Mouse (Mus musculus) lung, postnatal 14 days (tissue): Measurements from ENCODE around the gene Rpl3.

ENCODE experiments used
- DNase-seq: peaks from one replicate; pipeline ENCODE4 v3.0.0; 2021

Rpl3 gene

DNA sequence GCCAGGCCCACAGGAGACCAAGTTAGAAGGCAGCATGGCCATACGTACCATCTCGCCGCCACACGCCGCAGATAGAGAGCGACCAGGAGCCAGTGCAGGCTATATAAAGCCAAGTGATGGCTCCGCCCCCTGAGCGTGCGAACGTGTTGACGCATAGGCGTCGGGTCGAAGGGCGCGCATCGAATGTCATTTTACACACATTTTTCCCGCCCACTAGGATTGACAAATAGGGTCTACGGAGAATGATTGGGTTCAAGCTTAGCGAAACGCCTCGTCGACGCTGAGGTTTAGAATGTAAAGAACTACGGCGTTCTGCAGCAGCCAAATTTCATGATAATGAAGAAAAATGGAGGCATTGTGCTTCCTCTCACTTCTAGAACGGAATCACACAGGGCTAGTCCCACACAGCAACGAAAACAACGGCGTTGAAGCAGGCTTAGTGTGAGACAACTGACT is 8.4 kb downstream of the Rpl3 start:
- peak; percentile 99 for DNase-seq

DNA sequence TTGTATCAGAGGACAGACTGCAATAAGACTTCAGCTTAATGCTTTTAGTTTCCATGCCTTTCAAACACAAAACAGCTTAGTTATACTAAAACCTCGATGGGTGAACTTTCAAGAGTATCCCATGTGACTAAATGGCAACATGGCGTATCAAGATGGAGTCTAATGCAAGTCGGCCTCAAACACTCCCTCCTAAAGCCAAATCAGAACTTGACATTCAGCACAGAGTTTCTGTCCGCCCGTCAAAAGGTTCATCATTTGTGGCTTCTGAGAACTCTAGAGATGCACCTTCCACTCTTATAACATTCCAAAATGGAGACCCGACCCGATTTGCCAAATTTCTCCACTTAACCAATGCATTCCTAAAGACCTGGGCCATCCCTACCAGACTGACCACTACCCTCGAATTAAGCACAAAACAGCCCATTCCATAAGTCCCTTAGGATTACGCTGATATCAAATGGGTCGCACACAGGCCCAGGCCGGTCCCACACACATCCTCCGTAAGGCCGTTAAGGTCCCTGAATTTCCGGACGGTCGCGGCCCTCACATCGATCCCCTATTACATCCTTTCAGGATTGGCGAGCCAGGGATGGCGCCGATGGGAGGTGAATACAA is 8.9 kb downstream of the Rpl3 start:
- no peak for DNase-seq

DNA sequence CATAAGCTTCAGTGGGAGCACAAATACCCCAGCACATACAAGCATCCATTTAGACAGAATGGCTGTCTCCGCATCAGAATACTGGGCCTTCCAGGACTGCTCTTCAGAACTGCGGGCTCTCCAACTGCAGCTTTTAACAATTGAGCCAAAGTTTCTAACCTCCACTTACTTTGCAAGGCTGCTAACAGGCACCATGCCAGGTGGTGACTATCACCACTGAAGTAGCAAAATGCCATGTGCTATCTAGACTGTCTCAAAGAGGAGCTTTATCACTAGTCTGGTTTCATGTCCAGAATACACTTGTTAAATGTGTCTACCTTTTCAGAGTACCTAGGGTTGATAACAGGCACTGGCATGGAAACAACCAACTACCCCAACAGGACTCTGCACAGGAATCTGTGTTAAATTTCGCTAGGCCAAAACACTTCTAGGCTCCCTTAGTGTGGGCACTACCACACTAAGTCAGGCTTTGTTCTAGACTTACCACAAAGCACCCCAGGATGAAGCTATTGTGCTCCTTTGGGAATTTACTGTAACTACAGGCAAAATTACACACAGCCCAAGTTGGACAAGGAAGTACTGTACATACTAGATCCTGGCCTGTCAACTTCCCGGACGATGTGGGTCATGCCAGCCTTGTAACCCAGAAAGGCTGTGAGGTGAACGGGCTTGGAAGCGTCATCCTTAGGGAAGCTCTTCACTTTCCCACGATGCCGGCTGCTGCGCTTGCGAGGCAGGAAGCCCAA is 9.7 kb downstream of the Rpl3 start:
- DNase-seq, result no peak

DNA sequence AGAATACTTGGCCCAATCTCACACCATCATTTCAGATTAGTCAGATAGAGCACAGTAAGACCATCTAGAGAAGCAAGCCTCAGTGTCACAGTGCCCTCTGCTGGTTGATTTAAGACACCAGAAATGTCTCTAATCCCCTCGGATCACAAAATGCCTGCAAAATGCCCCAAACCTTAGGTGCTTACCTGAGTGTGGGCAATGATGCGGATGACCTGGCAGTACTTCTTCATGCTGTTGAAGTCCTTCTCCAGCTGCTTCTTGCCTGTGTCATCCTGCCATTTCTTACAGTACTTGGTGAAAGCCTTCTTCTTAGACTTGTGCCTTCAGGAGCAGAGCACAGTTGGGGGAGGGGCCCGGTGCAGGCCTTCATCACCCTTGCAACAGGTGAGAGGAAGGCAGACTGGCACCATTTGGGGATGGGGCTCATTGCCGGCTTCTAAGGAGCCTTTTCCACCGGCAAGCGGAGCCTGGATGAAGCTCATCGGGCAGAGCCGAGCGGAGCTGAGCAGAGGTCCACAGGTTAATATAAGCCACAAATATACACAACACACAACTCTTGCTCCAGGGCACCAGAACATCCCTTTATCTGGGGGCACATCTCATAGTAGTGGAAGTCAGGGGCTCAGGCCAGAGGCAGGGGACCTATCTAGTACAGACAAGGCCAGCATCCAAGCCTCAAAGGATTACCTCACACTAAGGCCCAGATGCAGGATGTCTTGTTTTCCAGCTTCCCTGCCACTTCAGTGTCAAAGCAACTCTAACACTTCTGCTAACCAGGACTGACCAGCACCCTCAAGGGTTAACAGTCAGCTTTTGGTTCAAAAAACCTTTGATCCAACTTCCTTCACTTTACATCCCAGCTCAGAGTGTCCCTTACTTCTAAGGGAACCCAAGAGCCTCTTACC is 10.7 kb downstream of the Rpl3 start:
- no peak for DNase-seq

DNA sequence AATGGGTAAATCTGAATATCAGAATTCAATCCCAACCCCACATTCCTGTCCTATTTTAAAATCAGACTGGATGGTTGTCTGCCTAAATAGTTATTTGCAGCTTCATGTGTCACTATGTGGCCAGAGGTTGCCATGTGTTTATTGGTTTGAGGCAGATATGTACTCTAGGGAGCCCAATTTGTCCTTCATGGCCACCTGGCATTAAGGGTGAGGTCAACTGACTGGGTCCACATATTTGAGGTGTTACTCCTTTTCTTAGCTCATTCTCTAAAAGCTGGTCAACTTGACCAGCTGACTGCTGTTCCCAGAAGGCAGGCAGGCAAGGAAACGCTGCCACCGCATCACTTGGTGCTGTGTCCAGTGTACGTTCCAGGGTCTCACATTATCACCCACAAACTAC is 11.7 kb downstream of the Rpl3 start:
- no peak for DNase-seq

DNA sequence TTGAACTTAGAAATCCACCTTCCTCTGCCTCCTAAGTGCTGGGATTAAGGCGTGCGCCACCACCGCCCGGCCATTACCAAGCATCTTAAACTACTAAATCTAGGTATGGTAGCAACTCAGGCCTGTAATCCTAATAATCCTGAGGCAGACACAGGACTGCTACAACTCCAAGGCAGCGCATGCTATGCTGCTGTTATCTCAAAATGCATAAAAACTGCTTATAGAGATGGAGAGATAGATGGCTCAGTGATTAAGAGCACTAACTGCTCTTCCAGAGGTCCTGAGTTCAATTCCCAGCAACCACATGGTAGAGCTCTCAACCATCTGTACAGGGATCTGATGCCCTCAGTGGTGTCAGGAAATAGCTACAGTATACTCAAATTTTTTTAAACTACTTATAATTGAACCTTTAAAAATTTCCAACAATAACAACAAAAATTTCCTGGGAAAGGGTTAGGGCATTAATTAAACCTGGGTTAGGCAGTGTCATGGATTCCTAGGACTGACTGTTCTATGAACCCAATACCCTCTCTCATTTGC is 12.5 kb downstream of the Rpl3 start:
- no peak for DNase-seq

DNA sequence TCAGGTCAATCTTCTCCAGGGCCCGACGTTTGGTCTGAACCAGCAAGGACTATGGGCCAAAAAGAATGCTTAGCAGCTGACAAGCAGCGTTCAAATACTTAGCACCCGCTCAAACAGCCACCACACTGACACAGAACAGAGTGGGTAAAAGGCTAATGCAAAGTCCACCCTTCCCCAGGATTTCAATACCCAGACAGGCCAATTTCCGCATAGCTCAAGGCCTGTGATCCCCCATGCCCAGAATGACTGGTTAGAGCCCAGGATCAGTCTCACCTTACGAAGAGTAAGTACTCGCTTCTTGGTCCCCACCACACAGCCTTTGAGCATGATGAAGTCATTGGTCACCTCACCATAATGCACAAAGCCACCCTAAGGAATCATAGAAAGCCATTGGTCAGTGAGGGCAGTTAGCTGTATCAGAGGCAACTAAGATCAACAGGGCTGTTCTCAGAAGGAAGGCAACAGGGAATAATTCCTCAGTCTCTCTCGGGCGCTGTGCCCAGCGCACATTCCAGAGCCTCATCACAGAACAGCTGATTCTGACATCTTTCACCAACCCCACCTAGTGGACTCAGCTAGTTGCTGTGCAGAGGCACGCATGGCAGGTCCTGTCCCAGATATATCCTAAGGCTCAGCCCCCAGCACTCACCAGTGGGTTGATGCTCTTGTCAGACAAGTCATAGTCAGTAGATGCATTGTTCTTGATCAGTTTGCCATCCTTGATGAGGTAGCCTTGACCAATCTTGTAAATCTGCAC is 13.4 kb downstream of the Rpl3 start:
- no peak for DNase-seq

DNA sequence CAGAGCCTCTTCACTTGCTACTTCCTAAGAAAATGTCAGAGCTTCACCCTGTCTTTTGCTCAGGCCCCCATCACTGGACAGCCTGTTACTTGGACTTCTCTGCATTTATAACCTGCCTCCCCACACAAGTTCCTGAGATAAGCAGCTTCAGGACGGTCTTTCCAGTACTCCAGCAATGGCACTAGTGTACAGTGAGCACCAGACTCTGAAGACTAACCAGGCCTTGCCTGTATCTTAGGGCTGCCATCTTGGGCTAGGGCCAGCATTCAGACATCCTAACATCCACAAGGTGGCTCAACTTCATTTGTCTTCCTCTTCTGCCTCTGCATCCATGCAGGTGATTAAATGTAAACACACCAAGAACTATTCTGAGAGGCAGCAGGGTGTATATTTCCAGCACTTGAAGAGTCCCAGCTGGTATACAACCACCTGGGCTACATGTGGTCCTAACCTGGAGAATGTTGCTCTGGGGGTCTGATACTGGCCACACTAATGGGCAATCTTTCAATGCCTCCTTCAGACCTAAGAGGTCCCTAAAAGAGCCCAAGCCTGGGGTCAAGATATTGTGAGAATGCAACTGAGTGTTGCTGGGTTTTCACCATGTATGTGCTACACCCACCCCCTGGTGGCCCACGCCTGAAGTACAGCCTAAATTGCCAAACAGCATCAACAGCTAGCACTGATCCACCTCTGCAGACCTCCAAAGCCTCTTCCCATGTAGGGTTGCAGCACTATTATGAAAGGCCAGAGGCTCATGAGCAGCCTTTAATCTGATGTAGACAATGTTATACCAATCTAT is 15.1 kb downstream of the Rpl3 start:
- peak; percentile 81 for DNase-seq

DNA sequence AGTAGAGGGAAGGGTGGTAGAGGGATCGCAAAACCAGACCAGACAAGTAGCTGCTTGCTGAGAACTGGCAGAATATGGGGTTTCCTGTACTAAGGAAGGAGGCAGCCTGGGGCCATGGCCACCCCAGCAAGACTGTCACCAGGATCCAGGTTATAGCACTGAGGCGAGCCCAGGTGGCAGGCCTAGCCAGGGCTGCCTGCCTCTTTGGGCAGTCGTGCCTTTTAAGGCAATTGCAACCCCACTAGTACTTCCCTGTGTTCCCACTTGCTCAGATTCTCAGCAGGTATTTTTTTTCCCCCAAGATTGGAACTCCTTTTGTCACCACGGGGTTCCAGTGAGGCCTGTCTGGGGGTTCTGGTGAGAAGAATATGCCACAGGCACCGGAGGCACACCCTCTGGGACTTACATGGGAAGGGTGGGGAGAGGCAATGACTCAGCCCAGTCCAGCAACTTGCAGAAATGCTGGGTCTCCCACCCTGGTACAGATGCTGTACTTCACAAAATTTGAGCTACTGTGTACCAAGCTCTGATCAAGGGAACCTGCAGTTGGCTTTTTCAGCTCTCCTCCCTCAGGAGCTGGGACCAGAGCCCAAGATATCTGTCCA is 15.8 kb downstream of the Rpl3 start:
- no peak for DNase-seq

DNA sequence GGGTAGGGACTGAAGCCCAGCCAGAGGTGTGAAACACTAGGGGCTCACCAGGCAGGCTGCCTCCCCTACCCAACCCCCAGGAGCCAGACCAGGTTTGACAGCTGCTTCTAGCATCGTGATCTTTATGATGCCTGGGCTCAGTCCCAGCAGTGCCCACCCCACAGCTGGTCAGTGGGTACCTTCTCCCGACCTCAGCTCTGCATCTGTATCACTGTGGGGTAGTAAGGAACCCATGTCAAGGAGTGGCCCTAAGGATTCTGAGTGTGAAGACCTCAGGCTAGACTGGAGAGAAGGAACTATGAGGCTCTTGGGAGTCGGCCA is 16.3 kb downstream of the Rpl3 start:
- no peak for DNase-seq

DNA sequence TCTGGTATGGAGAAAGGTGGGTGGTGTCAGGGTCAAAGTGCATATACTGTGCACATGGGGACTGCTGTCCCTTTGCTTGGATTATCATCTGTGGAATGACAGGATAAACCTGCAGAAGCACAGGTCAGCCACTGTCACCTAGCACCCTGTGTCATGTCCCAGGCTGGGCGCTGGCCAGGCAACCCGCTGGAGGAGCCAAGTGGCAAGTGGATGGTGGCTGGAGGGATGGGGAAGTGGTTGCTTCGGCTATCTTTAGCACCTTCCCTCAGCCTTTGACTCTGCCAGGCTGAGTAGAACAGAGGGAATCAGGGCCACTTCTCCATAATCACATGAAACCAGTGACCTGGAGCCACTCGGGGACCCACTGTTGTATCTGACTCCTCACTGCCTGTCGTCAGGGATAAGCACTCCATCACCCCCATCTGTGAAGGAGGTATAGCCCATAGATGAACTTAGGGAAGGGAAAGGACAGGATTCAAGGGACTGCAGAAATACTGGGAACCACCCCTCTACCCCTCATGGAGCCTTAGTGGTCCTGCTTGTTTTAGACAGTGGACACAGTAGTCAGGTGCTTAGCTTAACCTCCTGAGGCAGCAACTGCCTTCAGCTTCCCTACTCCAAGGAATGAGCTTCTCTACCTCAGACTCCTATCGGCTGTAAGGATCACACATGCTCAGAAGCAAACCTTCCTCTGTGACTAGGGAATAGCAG is 16.9 kb downstream of the Rpl3 start:
- DNase-seq, result no peak

DNA sequence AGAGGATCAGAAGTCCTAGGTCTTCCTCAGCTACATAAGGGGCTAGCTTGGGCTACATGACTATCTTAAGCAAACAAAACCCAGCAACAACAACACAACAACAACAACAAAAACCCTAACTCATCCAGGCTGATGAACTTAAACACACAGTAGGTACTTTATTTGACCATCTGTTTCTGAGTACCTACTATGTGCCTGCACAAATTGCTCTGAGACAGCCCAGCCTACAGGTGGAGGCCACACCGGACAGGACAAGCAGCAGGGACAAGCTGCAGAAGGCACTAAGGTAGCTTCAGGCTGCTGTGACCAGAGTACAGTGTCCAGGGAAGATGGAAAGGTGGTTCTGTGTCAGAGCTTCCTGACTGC is 18.4 kb downstream of the Rpl3 start:
- DNase-seq, result no peak

DNA sequence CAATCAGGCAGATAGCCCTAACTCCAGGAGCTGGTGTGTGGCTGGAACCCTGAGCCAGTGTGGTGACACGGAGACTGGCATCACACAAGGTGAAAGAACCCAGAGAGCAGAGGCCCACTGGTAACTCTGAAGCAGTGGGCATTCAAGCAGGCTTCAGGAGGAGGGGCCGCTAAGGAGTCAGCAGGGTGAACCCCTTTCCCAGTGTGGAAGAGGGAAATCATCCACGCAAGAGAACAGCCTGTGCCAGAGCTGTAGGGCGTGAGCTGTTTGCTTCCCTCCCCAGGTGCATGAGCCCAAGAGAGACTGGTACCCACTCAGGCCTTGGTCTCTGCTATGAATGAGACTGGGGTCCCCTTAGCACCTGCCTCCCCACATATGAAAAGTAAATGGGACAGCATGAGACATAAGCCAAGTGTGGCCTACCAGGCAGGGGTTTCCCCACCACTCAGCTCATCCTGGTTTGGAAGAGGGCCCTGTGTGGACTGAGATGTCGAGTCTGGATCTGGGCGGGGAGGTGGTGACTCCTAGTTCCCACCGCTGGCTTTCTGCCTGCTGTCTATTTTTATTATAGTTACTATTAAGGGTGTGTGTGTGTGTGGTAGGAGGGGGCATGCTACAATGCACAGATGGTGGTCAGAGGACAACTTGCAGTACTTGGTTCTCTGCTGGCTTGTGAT is 19.0 kb downstream of the Rpl3 start:
- no peak for DNase-seq

DNA sequence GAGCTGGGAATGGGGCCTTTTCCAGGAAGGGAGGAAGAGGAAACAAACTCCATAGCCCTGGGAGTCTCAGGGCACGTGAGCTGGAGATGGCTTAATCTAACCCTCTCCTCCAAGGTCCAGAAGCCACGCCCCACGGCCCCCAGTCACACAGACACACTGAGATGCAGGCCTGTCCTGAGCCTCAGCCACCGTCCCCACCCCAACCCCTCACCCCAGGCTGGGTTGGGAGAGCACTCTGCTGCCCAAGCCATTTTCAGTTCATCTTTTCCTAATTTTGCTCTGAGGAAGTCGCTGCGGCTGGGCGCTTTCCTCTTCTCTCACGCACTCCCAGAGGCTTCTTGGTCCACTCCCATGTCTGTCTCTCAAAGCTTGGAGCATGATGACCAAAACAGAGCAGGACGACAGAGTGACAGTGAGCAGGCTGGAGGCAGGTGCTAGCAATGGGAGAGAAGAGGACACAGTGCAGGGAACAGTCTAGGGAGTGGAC is 19.7 kb downstream of the Rpl3 start:
- DNase-seq, result no peak

DNA sequence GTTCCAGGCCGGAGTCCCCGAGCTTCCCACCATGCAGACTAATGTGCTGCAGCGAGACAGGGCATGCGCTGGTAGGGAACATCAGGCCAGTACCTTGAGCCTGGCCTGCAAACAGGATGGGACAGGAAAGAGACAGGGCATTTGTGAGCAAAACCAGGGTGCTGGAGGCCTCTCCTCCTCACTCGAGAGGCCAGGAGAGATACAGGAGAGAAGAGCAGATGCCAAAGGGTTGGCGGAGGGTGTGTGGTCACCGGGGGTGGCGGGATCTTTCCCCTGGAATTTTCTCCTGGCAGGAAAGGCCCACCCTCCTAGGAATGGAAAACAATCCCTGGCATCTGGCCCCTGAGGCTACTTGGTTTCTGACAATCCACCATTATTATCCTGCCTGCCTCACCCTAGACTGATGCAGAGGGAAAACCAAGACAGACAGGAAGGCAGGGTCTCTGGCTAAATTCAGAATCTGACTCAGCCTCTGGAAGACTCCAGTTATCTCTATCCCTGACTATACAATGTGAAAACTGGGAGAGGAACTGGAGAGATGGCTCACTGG is 21.5 kb downstream of the Rpl3 start:
- no peak for DNase-seq

DNA sequence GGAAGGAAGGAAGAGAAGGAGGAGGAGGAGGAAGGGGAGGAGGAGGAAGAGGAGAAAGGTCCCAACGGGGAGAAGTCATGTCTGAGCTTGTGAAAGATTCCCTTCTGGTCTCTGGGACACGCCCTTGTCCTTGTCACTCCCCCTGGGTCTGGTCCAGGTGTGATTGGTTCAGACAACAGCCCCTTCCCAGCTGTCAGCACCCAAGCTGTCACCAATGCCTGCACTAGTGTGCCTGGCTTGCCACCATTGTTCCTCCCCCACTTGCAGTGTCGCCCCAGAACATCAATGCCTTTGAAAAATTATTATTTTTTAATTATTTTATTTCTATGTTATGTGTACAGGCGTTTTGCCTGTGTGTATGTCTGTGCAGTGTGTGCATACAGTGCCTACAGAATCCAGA is 22.5 kb downstream of the Rpl3 start:
- no peak for DNase-seq

DNA sequence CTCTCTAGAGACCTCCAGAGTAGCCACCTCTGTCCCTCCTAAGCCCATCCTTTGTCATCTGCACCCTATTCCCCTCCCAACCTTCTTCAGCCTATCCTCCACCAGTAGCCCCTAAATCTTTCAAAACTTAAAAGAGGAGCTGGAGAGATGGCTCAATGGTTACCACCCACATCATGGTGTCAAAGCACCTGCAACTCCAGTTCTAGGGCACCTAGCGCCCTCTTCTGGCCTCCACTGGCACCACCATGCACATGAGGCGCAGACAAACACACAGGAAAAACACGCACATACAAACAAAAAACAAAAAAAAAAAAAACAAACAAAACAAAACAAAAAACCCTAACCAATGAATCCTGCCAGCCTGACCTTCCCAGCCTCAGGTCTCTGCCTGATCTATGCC is 25.1 kb downstream of the Rpl3 start:
- DNase-seq, result no peak

DNA sequence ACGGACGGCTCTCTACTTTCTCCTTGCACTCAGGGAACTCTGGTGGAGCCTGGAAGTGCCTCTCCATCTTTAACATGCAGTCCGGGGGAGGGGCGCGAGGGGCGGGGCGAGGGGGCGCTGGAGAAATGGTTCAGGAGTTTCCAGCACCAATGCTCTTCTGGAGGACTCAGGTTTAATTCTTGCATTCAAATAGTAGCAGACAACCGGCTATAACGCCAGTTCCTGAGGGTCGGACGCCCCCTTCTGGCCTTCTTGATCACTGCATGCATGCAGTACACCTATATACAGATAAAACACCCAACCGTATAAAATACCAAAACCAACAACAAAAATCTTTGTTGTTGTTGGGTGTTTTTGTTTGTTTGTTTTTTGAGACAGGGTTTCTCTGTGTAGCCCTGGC is 26.3 kb downstream of the Rpl3 start:
- DNase-seq, result peak; percentile 65

DNA sequence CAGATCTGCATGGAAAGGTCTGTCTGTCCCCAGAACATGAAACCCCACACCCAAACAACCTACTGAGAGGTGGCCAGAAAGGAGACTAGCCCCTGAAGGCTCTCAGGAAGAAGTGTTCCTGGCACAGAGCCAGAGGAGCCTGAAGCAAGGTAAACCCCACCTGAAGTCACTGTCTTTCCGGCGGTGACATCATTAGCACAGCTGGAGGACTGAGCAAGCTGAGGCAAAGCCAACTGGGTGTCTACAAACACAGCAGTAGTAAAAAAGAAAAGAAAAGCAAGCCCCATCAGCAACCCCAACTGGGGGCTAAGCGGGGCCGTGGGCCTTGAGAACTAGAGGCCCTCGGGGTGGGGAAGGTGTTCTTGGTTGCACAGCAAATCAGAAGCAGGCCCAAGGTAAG is 26.7 kb downstream of the Rpl3 start:
- DNase-seq, result no peak

DNA sequence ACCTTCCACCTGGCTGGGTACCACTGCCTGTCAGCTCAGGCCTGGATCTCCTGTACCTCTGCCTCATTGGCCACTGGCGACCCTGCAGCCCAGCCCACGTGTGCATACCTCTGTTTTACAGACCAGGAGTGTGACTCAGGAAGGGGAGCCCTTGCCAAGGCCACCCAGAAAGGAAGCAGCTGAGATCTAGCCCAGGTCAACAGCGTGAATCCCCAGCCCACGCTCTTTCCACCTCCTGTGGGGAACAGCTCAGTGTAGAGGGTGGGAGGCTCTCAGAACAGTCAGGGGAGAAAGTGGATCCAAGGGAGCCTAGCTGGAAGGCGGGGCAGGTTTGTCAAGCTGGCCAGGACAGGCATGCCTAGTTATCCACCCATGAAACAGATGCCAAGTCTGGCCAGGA is 28.8 kb downstream of the Rpl3 start:
- DNase-seq, result no peak
